Mouse (Mus musculus) intestine, embryonic 16.5 days (tissue): ENCODE measurements around the gene Olfr1152. TPM values are rescaled to one million over a fixed set of nuclear protein-coding genes. Genes with fewer than 3 reads are reported as not detected.

ENCODE experiments used
- ATAC-seq: fragments of 200-750 bp; cut with Nextera tagmentation; 2 replicates; pipeline ENCODE4 v1.8.0; 2017; ENCODE audit warnings: moderate TSS enrichment, moderate library complexity
- H3K27ac ChIP-seq: fragments of 300-500 bp; sonication (generic); 2 replicates; pipeline ENCODE4 v1.5.1; 2014; ENCODE audit warnings: mild to moderate bottlenecking, low read length
- H3K27me3 ChIP-seq: fragments of 300-500 bp; sonication (generic); replicated peaks from 2 replicates; pipeline ENCODE4 v1.6.1; 2014; ENCODE audit warnings: low read length, control low read depth, mixed read lengths; ENCODE audit not compliant: control insufficient read depth, insufficient read depth
- H3K36me3 ChIP-seq: fragments of 300-500 bp; sonication (generic); 2 replicates; pipeline ENCODE4 v1.6.1; 2014; ENCODE audit warnings: low read length, control low read depth; ENCODE audit not compliant: control insufficient read depth, insufficient read depth
- H3K4me1 ChIP-seq: fragments of 300-500 bp; sonication (generic); 2 replicates; pipeline ENCODE4 v1.6.1; 2014; ENCODE audit warnings: low read length, control low read depth, mixed read lengths; ENCODE audit not compliant: control insufficient read depth, insufficient read depth
- H3K4me2 ChIP-seq: fragments of 300-500 bp; sonication (generic); 2 replicates; pipeline ENCODE4 v1.6.1; 2014; ENCODE audit warnings: low read depth, low read length, control low read depth
- H3K4me3 ChIP-seq: fragments of 300-500 bp; sonication (generic); 2 replicates; pipeline ENCODE4 v1.5.1; 2014; ENCODE audit warnings: mild to moderate bottlenecking, low read length
- H3K9ac ChIP-seq: fragments of 300-500 bp; sonication (generic); 2 replicates; pipeline ENCODE4 v1.6.1; 2014; ENCODE audit warnings: low read depth, low read length
- H3K9me3 ChIP-seq: fragments of 300-500 bp; sonication (generic); 2 replicates; pipeline ENCODE4 v1.6.1; 2016; ENCODE audit warnings: low read length, control low read depth; ENCODE audit not compliant: control insufficient read depth
- WGBS: fragments of 180-500 bp; shearing (Covaris S2); extraction: QIAGEN DNeasy Blood & Tissue Kit; methylation state at CpG from one replicate; pipeline ENCODE4 v1.1.7; 2014; 5-methylcytosine and 5-hydroxymethylcytosine counted together
- polyA plus RNA-seq: library from polyadenylated mRNA; unstranded; fragments of >200 nt; fragmentation: Nextera tagmentation; extraction: Ambion mirVana; gene quantifications from 2 replicates; pipeline ENCODE4 v1.2.1, GENCODE M21; 2015

The Olfr1152 gene
- not detected in 2 replicates for polyA plus RNA-seq

DNA sequence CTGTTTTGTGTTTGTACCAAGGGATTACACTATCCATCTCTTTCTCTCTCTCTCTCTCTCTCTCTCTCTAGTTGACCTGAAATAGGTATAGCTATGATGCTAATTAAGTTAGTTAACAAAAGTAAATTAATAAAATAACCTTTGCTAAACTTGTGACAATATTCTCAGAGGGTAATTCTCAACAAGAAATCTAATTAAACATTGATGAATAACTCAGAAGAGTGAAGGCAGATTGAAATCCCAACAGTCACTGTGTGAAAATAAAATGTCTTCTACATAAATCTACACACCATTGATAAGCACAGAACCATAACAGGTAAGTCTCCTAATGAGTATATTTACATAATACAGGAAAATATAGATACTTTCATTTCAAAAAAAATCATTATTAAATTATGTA, at the start of gene Olfr1152:
TSS of gene Olfr1152 (plus strand) at position 301 of the 400 bp plus-strand sequence.
- Histone ChIP-seq H3K9me3 (no peaks in the 10 kb centered on the region), H3K9ac (no peak within 1 kb of the TSS), H3K4me1 (no peaks in the 10 kb centered on the region), H3K4me3 (no peak within 1 kb of the TSS), H3K27ac (no peak within 1 kb of the TSS), H3K27me3 (no peaks in the 10 kb centered on the region), H3K4me2 (no peak within 1 kb of the TSS), H3K36me3 (no peaks in the 10 kb centered on the region)
- ATAC-seq: no peak

DNA sequence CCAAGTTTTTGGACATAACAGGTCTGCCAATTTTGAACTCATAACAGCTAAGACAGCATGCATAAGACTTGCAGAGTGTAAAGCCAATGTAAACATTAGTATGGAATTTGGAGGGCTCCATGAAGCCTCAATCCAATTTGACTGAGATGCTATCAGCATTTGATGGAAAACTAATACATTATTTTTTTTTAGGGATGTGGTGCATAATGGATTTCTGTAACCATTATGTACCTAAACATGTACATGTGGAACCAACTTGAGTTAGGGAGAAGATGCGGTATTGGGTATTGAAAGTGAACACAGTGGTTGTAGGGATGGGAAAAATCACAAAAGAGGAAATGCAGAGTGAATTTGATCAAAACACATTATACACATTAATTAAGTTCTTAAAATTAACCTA, 36.1 kb upstream of the Olfr1152 start, which contains the start of gene Olfr1148:
TSS of gene Olfr1148 (plus strand) at position 301 of the 400 bp plus-strand sequence.
- Histone ChIP-seq H3K9ac (no peak within 1 kb of the TSS), H3K4me3 (no peak within 1 kb of the TSS), H3K4me2 (no peak within 1 kb of the TSS), H3K27me3 (no peaks in the 10 kb centered on the region), H3K36me3 (no peaks in the 10 kb centered on the region), H3K9me3 (no peaks in the 10 kb centered on the region), H3K27ac (no peak within 1 kb of the TSS), H3K4me1 (no peaks in the 10 kb centered on the region)
- ATAC-seq: no peak
- 92% methylated on average over 1 of the region's 1 CpGs for WGBS

DNA sequence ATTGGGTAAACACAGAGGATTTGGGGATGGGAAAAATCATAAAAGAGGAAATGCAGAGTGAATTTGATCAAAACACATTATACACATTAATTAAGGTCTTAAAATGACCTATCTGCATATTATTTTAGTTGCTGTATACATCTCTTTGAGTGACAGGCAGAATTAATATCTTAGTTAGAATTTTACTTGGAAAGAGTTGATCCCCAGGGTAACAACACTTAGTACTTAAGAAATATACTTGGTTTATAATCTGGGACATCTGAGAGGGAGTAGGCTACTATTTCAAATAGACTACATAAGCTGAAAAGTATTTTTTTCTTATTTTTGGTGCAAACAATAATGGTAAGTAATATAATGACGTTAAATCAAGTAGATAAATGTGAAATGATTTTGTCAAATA, 22.6 kb upstream of the Olfr1152 start, which contains the start of gene Olfr1150-ps1:
TSS of gene Olfr1150-ps1 (plus strand) at position 301 of the 400 bp plus-strand sequence.
- WGBS: 67% methylated on average over 1 of the region's 1 CpGs
- Histone ChIP-seq H3K27me3 (no peaks in the 10 kb centered on the region), H3K4me1 (no peaks in the 10 kb centered on the region), H3K27ac (no peak within 1 kb of the TSS), H3K36me3 (no peaks in the 10 kb centered on the region), H3K4me2 (no peak within 1 kb of the TSS), H3K9me3 (no peaks in the 10 kb centered on the region), H3K4me3 (no peak within 1 kb of the TSS), H3K9ac (no peak within 1 kb of the TSS)
- no peak for ATAC-seq

DNA sequence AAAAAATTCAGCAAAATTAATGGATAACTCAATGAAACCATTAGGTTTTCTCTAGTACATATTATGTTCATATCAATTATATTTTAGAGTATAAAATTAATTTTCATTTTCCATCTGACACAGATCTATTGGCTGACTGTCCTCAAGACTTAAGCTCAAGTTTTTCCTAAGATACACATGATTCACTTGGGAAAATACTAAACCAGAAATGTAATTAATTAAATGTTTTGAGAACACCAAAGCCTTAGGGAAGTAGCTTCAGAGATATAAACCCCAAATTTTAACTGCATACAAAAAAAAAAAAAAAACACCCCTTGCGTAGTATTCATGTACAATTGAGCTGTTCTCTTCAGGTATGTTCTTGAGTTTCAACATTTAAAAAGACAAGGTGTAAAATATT, 10.7 kb upstream of the Olfr1152 start, which contains the start of gene Olfr1151:
TSS of gene Olfr1151 (plus strand) at position 301 of the 400 bp plus-strand sequence.
- no peak for ATAC-seq
- no peak within 1 kb of the TSS for H3K4me2 ChIP-seq
- no peaks in the 10 kb centered on the region for H3K36me3 ChIP-seq
- 85% methylated on average over 1 of the region's 1 CpGs for WGBS
- H3K27me3 ChIP-seq: no peaks in the 10 kb centered on the region
- no peak within 1 kb of the TSS for H3K9ac ChIP-seq
- no peak within 1 kb of the TSS for H3K27ac ChIP-seq
- H3K4me3 ChIP-seq: no peak within 1 kb of the TSS
- no peaks in the 10 kb centered on the region for H3K9me3 ChIP-seq
- H3K4me1 ChIP-seq: no peaks in the 10 kb centered on the region

DNA sequence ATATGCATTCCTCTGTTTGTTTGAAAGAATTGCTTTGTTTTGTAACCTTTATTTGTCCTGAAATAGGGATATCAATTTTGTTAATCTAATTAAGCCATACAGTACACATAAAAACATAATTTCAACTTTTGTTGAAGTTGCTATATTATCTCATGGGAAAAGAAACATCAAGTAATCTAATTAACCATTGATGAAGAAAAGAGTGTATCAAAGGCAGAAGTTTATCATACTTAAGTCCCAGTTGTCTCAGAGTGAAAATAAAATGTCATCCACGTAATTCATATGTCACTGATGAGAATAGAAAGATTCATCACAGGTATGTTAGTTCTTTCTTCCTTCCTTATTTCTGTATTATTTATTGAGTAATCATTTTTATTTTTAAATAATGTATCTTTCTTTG, 28.4 kb downstream of the Olfr1152 start, which contains the start of gene Olfr1153:
TSS of gene Olfr1153 (plus strand) at position 301 of the 400 bp plus-strand sequence.
- Histone ChIP-seq H3K27ac (no peak within 1 kb of the TSS), H3K9ac (no peak within 1 kb of the TSS), H3K4me1 (no peaks in the 10 kb centered on the region), H3K4me2 (no peak within 1 kb of the TSS), H3K36me3 (no peaks in the 10 kb centered on the region), H3K4me3 (no peak within 1 kb of the TSS), H3K9me3 (no peaks in the 10 kb centered on the region), H3K27me3 (no peaks in the 10 kb centered on the region)
- ATAC-seq: no peak
- whole genome bisulfite sequencing: 70% methylated on average over 1 of the region's 1 CpGs

DNA sequence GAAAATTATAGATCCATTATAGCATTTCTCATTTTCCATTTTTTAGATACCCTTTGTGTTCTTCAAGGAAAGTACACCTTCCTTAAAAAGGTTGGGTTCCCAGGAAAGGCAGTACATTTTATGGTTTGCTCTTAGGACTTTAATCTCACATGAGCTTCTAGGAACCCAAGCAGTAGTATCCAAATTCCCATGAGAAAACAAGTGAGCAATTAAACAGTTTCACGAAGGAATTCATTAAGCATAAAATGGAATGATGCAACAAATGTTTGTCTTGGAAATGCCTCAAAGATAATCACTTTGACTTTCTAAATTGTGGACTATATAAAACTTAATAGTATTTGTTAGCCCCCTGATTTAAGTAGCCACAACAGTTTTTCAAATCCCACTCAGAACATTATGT, 38.8 kb downstream of the Olfr1152 start, which contains the start of gene Olfr1154:
TSS of gene Olfr1154 (minus strand) at position 101 of the 400 bp plus-strand sequence.
- Histone ChIP-seq H3K4me3 (no peak within 1 kb of the TSS), H3K9me3 (no peaks in the 10 kb centered on the region), H3K27ac (no peak within 1 kb of the TSS), H3K9ac (no peak within 1 kb of the TSS), H3K4me2 (no peak within 1 kb of the TSS), H3K27me3 (no peaks in the 10 kb centered on the region), H3K36me3 (no peaks in the 10 kb centered on the region), H3K4me1 (no peaks in the 10 kb centered on the region)
- 85% methylated on average over 1 of the region's 1 CpGs for WGBS
- no peak for ATAC-seq

Other genes with a start within 250 kb of the Olfr1152 start
- not detected in 2 replicates for gene Olfr1131, start 239.4 kb upstream of the Olfr1152 start, polyA plus RNA-seq
- not detected in 2 replicates for gene Olfr1132, start 229.0 kb upstream of the Olfr1152 start, polyA plus RNA-seq
- not detected in 2 replicates for gene Olfr1133, start 219.1 kb upstream of the Olfr1152 start, polyA plus RNA-seq
- gene Olfr1134, start 208.0 kb upstream of the Olfr1152 start, polyA plus RNA-seq: not detected in 2 replicates
- not detected in 2 replicates for gene Olfr1135, start 192.8 kb upstream of the Olfr1152 start, polyA plus RNA-seq
- gene Olfr1136, start 172.5 kb upstream of the Olfr1152 start, polyA plus RNA-seq: not detected in 2 replicates
- not detected in 2 replicates for gene Olfr1137, start 153.3 kb upstream of the Olfr1152 start, polyA plus RNA-seq
- not detected in 2 replicates for gene Olfr1138, start 126.5 kb upstream of the Olfr1152 start, polyA plus RNA-seq
- not detected in 2 replicates for gene Olfr1140, start 122.7 kb upstream of the Olfr1152 start, polyA plus RNA-seq
- not detected in 2 replicates for gene Olfr1141, start 112.5 kb upstream of the Olfr1152 start, polyA plus RNA-seq
- not detected in 2 replicates for gene Olfr152, start 87.0 kb upstream of the Olfr1152 start, polyA plus RNA-seq
- gene Olfr1143, start 65.9 kb upstream of the Olfr1152 start, polyA plus RNA-seq: not detected in 2 replicates
- gene Olfr1145, start 56.7 kb upstream of the Olfr1152 start, polyA plus RNA-seq: not detected in 2 replicates
- gene Olfr1148, start 36.0 kb upstream of the Olfr1152 start, polyA plus RNA-seq: not detected in 2 replicates
- gene Olfr1150-ps1, start 22.5 kb upstream of the Olfr1152 start, polyA plus RNA-seq: not detected in 2 replicates
- gene Olfr1151, start 10.6 kb upstream of the Olfr1152 start, polyA plus RNA-seq: not detected in 2 replicates
- gene Olfr1153, start 28.5 kb downstream of the Olfr1152 start, polyA plus RNA-seq: not detected in 2 replicates
- gene Olfr1154, start 38.7 kb downstream of the Olfr1152 start, polyA plus RNA-seq: not detected in 2 replicates
- not detected in 2 replicates for gene Olfr1155, start 78.6 kb downstream of the Olfr1152 start, polyA plus RNA-seq
- gene Olfr1156, start 86.6 kb downstream of the Olfr1152 start, polyA plus RNA-seq: not detected in 2 replicates
- not detected in 2 replicates for gene Olfr1157, start 101.8 kb downstream of the Olfr1152 start, polyA plus RNA-seq
- gene Olfr74, start 108.2 kb downstream of the Olfr1152 start, polyA plus RNA-seq: not detected in 2 replicates
- not detected in 2 replicates for gene Olfr1158, start 123.6 kb downstream of the Olfr1152 start, polyA plus RNA-seq
- not detected in 2 replicates for gene Olfr1160, start 141.8 kb downstream of the Olfr1152 start, polyA plus RNA-seq
- gene Olfr1161, start 156.3 kb downstream of the Olfr1152 start, polyA plus RNA-seq: not detected in 2 replicates
- 0.07 TPM in 1 of 2 replicates, not detected in the other for gene Olfr73, start 171.2 kb downstream of the Olfr1152 start, polyA plus RNA-seq
- not detected in 2 replicates for gene Olfr1162, start 184.6 kb downstream of the Olfr1152 start, polyA plus RNA-seq
- gene Olfr1163, start 205.3 kb downstream of the Olfr1152 start, polyA plus RNA-seq: not detected in 2 replicates
- not detected in 2 replicates for gene Olfr1164, start 227.5 kb downstream of the Olfr1152 start, polyA plus RNA-seq